Mouse (Mus musculus) gastrocnemius, adult 18-20 months (tissue): ENCODE results near the gene Cpa1. TPM values are rescaled to one million over a fixed set of nuclear protein-coding genes. Genes with fewer than 3 reads are reported as not detected.

Experiments
- DNase-seq: peaks from one replicate; pipeline ENCODE4 v3.0.0; 2021; ENCODE audit warnings: low spot score
- long read RNA-seq, 2 experiments: library from polyadenylated mRNA; stranded (forward); transcript quantifications; one replicate each; pipeline ENCODE4 v2.0.0; 2021
- total RNA-seq, 2 experiments: library from RNA; stranded (reverse); gene quantifications; 2 replicates each; pipeline ENCODE4 v1.2.3; 2021

The Cpa1 gene
- total RNA-seq = not detected
- long read RNA-seq, experiment 1 = 0 reads
- long read RNA-seq, experiment 2 = 0 reads

DNA sequence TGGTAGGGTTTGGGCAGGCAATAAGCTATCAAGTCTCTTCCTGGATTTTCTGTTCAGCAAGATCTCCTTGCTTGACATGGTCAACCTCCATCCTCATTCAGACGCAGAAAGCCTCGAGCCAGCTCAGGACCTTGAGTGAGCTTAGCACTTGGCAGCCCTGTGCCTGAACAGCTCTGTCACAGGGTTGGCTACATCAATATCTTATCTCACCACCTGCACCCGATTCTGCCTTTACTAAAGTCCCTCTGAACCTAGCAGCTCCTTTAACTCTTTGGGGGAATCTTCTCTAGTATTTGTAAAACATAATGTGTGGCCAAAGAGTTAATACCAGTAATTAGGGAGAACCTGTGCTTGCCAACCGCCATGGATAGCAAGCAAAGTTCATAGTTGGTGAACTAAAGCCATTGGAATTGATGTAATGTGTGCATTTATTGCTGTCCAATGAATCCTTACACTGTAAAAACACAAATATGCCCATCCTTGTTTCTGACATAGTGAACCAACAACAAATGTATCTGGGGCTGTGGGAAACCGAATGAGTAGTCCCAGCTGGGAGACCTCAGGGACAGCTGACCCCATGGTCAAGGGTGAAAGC lies at the start of gene Cpa1:
Cpa1 (plus strand) TSS at position 545 of the 595 bp plus-strand sequence.
- no peak for DNase-seq

GRCm38 (mm10) chr6:30589819-30590218 lies 49.2 kb upstream of the Cpa1 start:
- no peak for DNase-seq

DNA sequence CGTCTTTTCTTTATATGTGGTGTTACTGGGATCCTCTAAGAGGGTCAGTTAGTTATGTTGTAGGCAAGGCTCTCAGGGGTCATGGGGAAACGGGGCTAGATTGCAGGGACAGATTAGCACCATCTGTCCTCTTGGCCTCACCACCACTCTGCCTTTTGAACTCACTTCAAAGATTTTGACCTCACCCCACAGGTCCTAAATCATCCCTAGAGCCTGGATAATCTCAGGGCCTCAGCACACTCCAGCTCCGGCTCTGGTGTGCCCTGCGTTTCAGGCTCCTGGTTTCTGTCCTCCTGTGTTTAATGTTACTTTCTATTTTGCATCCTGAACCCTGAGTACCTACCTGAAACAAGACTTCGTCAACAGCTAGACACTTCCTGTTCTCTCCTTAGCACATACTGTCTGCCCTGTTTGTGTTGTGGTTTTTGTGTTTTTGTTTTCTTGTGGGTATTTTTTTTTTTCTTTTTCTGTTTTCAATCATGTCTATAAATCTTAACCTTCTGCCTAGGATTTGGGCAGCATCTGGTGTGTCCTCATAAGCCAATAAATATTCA lies 47.1 kb upstream of the Cpa1 start:
- no peak for DNase-seq

GRCm38 (mm10) chr6:30592417-30592974 lies 46.5 kb upstream of the Cpa1 start:
- no peak for DNase-seq

DNA sequence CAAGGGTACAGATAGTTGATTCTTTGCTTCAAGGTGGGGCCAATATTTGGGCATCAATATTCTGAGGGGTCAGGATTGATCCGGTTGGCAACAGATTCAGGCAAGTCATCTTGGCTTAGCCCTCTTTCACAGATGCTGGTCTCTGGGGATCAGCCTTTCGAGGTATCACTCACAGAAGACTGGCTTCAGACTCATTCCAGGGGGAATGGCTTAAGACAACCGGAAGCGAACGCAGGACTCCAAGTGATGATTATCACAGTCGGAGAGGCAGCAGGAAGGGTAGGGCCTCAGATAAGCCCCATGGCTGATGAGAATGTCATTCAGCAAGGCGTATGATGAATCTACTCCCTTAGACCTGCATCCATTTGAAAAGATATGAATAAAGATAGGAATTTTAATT lies 44.7 kb upstream of the Cpa1 start:
- no peak for DNase-seq

DNA sequence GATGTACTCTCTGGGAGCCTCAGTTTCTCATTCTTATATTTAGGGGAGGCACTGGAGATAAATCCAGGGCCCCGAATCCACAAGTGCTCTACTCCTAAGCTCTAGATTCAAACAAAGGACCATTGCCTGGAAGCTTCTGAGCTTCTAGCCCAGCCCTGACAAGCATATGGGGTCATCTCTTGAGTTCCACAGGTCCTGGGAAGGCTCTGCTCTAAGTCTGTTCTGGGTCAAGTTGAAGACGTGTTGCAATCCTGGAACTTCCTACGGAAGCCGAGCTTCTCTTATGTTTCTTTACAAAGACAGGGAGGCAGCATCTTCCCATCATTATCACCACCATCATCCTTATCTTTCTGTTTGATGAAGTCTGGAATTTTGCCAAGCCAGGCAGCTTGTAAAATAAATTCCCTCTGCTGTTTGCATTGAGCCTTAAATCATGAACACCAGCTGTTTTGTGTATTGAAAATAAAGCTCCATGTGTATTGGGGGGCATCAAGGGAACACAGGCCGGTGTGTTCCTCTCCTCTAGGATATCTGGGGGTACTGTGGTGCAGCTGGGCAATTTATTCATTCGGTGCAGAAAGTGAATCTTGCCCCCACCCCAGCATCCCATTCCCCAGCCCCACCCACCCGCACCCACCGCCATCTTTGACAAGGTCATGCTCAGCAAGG lies 42.7 kb upstream of the Cpa1 start:
- DNase-seq = no peak

GRCm38 (mm10) chr6:30600033-30600432 lies 39.0 kb upstream of the Cpa1 start:
- no peak for DNase-seq

- DNase-seq = no peak
Measured at GRCm38 (mm10) chr6:30600995-30601394, 38.0 kb upstream of the Cpa1 start.

GRCm38 (mm10) chr6:30604342-30604867 lies 34.6 kb upstream of the Cpa1 start:
- DNase-seq = no peak

GRCm38 (mm10) chr6:30605111-30605510 lies 33.9 kb upstream of the Cpa1 start:
- no peak for DNase-seq

DNA sequence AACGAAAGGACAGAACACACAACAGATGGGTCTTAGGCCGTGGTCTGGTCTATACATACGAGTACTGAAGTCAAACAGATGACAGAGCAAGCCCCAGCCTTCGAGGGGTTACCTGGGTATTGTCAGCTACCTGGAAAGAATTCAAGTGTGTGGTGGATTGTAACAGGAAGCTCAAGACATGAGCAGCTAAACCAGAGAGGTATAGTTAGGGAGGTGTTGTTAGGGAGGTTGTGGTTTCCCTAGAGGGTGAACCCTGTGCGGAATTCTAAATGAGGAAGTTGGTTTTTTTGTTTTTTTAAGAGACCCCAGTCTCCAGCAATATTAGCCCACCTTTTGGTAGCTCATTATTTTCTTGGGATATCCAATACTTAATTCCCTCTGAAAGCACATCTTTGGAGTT lies 33.3 kb upstream of the Cpa1 start:
- no peak for DNase-seq

DNA sequence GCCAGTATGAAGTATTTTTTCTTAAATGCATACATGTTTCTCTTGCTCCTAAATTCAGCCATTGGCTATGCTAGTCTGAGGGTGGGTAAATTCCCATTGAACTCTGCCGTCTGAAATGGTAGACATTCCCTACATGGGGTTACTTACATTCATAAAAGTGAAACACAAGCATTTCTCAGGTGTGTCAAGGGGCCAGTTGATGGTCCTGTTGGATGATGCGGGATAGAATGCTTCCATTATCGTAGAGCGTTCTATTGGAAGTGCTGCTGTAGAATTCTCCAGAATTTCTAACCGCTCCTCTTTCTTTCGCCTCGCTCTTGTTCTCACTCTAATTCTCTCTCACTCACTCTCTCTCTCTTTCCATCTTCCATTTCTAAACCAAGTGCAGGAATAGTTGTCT lies 28.3 kb upstream of the Cpa1 start, which contains the start of gene Cpa5:
Cpa5 (plus strand) TSS at position 301 of the 400 bp plus-strand sequence.
- DNase-seq = no peak

GRCm38 (mm10) chr6:30611212-30611611 lies 27.8 kb upstream of the Cpa1 start:
- DNase-seq = no peak

- DNase-seq = no peak
Measured at GRCm38 (mm10) chr6:30614251-30614650, 24.8 kb upstream of the Cpa1 start.

DNA sequence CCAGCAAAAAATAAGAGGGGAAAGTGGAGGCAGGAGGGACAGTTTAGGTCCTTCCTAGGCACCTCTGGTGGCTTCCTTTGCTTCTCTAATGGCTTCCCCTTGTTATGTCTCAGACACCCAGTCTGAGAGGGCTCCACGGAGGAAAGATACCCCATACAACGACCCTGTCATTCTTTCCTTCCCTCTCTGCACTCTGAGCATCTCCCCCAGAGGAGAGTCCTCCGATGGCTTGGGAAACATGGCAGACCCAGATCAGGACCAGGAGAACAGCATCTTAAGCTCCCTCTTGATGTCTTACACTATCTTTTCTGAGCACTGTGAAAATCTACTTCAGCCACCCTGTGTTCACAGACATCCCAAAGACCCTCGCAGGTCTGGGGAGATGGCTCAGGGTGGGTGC lies 23.3 kb upstream of the Cpa1 start:
- no peak for DNase-seq

GRCm38 (mm10) chr6:30616491-30616941 lies 22.5 kb upstream of the Cpa1 start:
- DNase-seq = no peak

GRCm38 (mm10) chr6:30617020-30617958 lies 21.7 kb upstream of the Cpa1 start:
- DNase-seq = no peak

DNA sequence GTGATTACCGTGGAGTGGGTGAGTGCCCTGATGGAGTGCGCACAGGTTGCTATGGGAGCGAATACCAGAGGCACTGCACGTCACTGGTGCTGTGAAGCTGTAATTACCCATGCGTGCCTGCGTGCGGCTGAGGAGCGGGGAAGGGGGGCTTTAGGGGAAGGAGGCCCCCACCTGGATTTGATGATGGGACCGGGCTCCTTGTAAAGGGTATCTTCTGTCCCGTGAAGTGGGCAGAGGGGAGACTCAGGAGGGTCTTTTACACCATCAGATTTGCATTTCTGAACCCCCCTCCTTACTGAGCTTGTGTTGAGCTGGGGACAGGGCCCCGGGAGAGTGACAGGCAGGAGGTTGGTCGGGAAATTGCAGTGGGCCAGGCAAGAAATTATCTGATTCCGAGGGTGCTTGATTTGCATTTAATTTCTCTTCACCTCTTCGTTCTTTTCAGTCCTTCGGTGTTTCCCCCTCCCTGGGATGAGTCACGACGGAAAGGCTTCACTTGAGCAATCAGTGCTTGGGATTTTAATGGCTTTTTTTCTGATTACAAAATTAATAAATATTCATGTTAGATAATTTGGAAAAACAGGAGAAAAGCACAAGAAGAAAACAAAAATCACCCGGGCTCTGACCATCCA lies 20.9 kb upstream of the Cpa1 start:
- DNase-seq = peak; percentile 13

- peak; percentile 31 for DNase-seq
Measured at GRCm38 (mm10) chr6:30618735-30619134, 20.3 kb upstream of the Cpa1 start.

DNA sequence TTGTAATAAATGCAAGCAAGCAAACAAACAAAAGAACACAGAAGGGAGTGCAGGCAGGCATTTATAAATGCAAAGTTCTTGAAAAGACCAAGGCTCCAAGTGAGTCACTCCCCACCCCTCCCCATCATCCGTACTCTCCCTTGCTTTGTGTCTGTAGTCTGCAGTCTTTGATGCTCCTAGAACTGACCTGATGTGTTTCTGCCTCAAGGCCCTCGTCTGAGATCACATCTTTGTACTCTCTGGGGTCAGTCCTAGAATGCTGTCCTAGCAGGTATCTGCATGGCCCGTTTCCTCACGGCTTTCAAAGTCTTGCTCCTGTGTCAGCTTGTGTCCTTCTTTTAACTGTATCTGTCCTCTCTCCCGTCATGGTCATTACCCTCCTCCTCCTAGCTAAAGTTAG lies 19.4 kb upstream of the Cpa1 start:
- no peak for DNase-seq

GRCm38 (mm10) chr6:30620591-30620990 lies 18.4 kb upstream of the Cpa1 start:
- DNase-seq = peak; percentile 56
